Mouse (Mus musculus) embryonic facial prominence, embryonic 13.5 days (tissue): ENCODE measurements around the gene Mmp14. TPM values are rescaled to one million over a fixed set of nuclear protein-coding genes. Genes with fewer than 3 reads are reported as not detected.

Source experiments
- ATAC-seq: fragments of 200-750 bp; cut with Nextera tagmentation; 2 replicates; pipeline ENCODE4 v1.8.0; 2017; ENCODE audit warnings: low read depth; ENCODE audit not compliant: insufficient number of reproducible peaks, insufficient read depth, low FRiP score, low TSS enrichment
- H3K27ac ChIP-seq: fragments of 300-500 bp; sonication (generic); 2 replicates; pipeline ENCODE4 v1.5.1; 2015; ENCODE audit warnings: moderate library complexity, mild to moderate bottlenecking, inconsistent platforms
- H3K27me3 ChIP-seq: fragments of 300-500 bp; sonication (generic); 2 replicates; pipeline ENCODE4 v1.6.1; 2015; ENCODE audit warnings: mild to moderate bottlenecking, inconsistent platforms
- H3K36me3 ChIP-seq: fragments of 300-500 bp; sonication (generic); 2 replicates; pipeline ENCODE4 v1.6.1; 2015; ENCODE audit warnings: mild to moderate bottlenecking, inconsistent platforms
- H3K4me1 ChIP-seq: fragments of 300-500 bp; sonication (generic); 2 replicates; pipeline ENCODE4 v1.6.1; 2015; ENCODE audit warnings: inconsistent platforms
- H3K4me2 ChIP-seq: fragments of 300-500 bp; sonication (generic); 2 replicates; pipeline ENCODE4 v1.6.1; 2015; ENCODE audit warnings: moderate library complexity, mild to moderate bottlenecking, inconsistent platforms
- H3K4me3 ChIP-seq: fragments of 300-500 bp; sonication (generic); 2 replicates; pipeline ENCODE4 v1.5.1; 2015; ENCODE audit warnings: mild to moderate bottlenecking, inconsistent platforms
- H3K9ac ChIP-seq: fragments of 300-500 bp; sonication (generic); 2 replicates; pipeline ENCODE4 v1.6.1; 2015; ENCODE audit warnings: mild to moderate bottlenecking, inconsistent platforms
- H3K9me3 ChIP-seq: fragments of 300-500 bp; sonication (generic); 2 replicates; pipeline ENCODE4 v1.6.1; 2016; ENCODE audit warnings: inconsistent platforms
- WGBS: fragments of 180-500 bp; shearing (Covaris S2); methylation state at CpG from one replicate; pipeline ENCODE4 v1.1.7; 2015; ENCODE audit warnings: mixed read lengths; 5-methylcytosine and 5-hydroxymethylcytosine counted together
- polyA plus RNA-seq: library from polyadenylated mRNA; unstranded; fragments of >200 nt; fragmentation: Nextera tagmentation; extraction: Ambion mirVana; gene quantifications from 2 replicates; pipeline ENCODE4 v1.2.1, GENCODE M21; 2015

Mmp14 gene
- polyA plus RNA-seq, 1 experiment from 2014 or later, result 202 TPM

GRCm38 (mm10) chr14:54463959-54464292, 32.5 kb downstream of the Mmp14 start, which contains the start of gene Lrp10:
Gene Lrp10 (plus strand): TSS chr14:54464137.
- Histone ChIP-seq H3K27ac (peak within 1 kb of the TSS; percentile 55), H3K4me3 (peak within 1 kb of the TSS; percentile 87), H3K4me1 (peaks cover 15% of the 10 kb centered on the region), H3K27me3 (no peaks in the 10 kb centered on the region), H3K9ac (peak within 1 kb of the TSS; percentile 84), H3K9me3 (no peaks in the 10 kb centered on the region), H3K4me2 (peak within 1 kb of the TSS; percentile 87), H3K36me3 (peaks cover 22% of the 10 kb centered on the region)
- ATAC-seq, result peak; percentile 84
- WGBS, result under 1% methylated on average over 35 of the region's 35 CpGs

DNA sequence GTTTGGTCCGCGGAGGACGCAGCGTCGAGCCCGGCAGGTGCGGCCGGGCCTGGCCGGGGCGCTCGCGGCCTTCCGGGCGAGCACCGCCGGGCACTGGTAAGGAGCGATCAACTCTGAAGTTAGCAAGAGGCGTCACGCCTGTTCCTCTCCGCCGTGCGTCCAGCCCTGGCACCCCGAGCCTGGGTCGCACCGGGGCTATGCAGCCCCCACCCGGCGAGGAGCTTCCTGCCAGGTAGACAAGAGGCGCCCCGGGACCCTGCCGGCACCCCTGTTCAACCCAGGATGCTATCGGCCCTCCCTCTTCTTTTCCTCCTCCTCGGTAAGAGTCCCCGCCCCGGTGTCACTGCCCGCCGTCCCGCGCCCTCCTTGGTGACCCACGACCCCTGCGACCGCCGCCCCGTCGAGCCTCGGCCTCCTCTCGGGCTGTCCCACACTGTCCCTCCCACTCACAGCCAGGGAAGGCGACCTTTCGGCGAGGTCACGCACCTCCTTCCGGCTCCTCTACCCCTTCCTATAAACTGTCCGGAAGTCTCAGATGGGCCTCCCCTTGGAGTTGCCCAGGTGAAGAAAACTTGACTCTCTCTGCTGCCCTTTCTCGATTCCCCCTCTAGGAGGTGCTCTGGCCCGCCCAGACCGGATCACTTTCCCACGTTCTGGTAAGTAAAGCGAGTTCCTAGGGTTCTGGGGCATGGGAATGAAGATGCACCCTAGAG, 33.0 kb downstream of the Mmp14 start:
- Histone ChIP-seq H3K9me3 (no peaks in the 10 kb centered on the region), H3K4me3 (peak overlapping the region; percentile 87), H3K9ac (peak overlapping the region; percentile 84), H3K27me3 (no peaks in the 10 kb centered on the region), H3K36me3 (peaks cover 27% of the 10 kb centered on the region), H3K4me1 (peaks cover 15% of the 10 kb centered on the region), H3K27ac (peak overlapping the region; percentile 55), H3K4me2 (peak overlapping the region; percentile 87)
- 1% methylated on average over 57 of the region's 57 CpGs for WGBS
- ATAC-seq, result peak; percentile 56

- Histone ChIP-seq H3K4me2 (no peak overlapping the region), H3K27ac (no peak overlapping the region), H3K9me3 (no peaks in the 10 kb centered on the region), H3K4me3 (no peak overlapping the region), H3K9ac (no peak overlapping the region), H3K4me1 (peaks cover 13% of the 10 kb centered on the region), H3K36me3 (peaks cover 44% of the 10 kb centered on the region), H3K27me3 (no peaks in the 10 kb centered on the region)
- no peak for ATAC-seq
- WGBS, result 87% methylated on average over 2 of the region's 2 CpGs
These were observed 40.1 kb downstream of the Mmp14 start for GRCm38 (mm10) chr14:54471467-54471866.

DNA sequence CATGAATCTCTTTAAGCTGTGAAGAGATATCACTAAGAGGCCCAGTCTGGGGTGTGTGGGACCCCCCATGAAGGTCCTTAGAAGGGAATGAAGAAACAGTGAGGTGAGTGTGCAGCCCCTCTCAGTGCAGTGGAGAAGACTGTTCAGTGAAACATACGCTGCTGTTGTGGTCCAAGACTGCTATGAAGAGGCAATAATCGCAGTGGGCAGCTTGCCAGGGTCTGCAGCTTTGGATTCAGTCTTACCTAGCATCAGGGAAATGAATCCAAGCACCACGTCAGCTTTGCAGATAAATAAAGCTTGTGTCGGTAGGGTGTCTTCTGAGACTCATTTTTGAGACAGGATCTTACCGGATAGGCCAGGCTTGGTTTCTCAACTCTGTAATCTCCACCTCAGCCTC, 41.3 kb downstream of the Mmp14 start:
- no peak overlapping the region for H3K4me2 ChIP-seq
- H3K4me1 ChIP-seq, result peaks cover 19% of the 10 kb centered on the region
- H3K27ac ChIP-seq, result peak overlapping the region; percentile 16; the same call in 1 of the 2 replicates
- peaks cover 9% of the 10 kb centered on the region for H3K27me3 ChIP-seq
- H3K9ac ChIP-seq, result no peak overlapping the region
- 67% methylated on average over 5 of the region's 5 CpGs for WGBS
- no peak overlapping the region for H3K4me3 ChIP-seq
- no peak for ATAC-seq
- peaks cover 35% of the 10 kb centered on the region for H3K36me3 ChIP-seq
- no peaks in the 10 kb centered on the region for H3K9me3 ChIP-seq

DNA sequence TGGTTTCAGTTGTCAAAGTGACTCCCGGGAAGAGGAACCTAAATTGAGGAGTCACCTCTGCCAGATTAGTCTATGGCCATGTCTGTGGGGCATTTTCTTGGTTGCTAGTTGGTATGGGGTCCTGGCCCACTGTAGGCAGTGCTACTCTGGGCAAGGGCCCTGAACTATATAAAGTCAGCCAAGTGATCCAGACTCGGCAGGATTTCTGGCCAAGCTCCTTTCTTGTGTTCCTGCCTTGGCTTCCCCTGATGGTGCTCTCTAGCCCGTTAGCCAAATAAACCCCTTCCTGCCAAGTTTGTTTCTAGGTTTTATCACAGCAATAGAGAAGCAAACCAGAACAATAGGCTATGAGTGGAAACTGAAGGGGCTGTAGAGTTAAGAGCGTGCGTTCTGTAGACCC, 43.3 kb downstream of the Mmp14 start:
- H3K27me3 ChIP-seq, result peaks cover 30% of the 10 kb centered on the region
- no peak for ATAC-seq
- no peak overlapping the region for H3K27ac ChIP-seq
- no peaks in the 10 kb centered on the region for H3K9me3 ChIP-seq
- H3K4me1 ChIP-seq, result peaks cover 27% of the 10 kb centered on the region
- peaks cover 15% of the 10 kb centered on the region for H3K36me3 ChIP-seq
- 84% methylated on average over 5 of the region's 5 CpGs for WGBS
- no peak overlapping the region for H3K4me3 ChIP-seq
- no peak overlapping the region for H3K9ac ChIP-seq
- H3K4me2 ChIP-seq, result no peak overlapping the region

GRCm38 (mm10) chr14:54475941-54476844, 44.8 kb downstream of the Mmp14 start, which contains the start of gene Rem2:
Gene Rem2 (plus strand): TSS chr14:54476100.
- no peak within 1 kb of the TSS for H3K27ac ChIP-seq
- peaks cover 43% of the 10 kb centered on the region for H3K27me3 ChIP-seq
- WGBS, result under 1% methylated on average over 23 of the region's 23 CpGs
- H3K36me3 ChIP-seq, result peaks cover 6% of the 10 kb centered on the region
- peaks cover 27% of the 10 kb centered on the region for H3K4me1 ChIP-seq
- no peaks in the 10 kb centered on the region for H3K9me3 ChIP-seq
- H3K4me3 ChIP-seq, result peak within 1 kb of the TSS; percentile 52
- ATAC-seq, result peak; percentile 53
- H3K9ac ChIP-seq, result peak within 1 kb of the TSS; percentile 75
- H3K4me2 ChIP-seq, result peak within 1 kb of the TSS; percentile 93

DNA sequence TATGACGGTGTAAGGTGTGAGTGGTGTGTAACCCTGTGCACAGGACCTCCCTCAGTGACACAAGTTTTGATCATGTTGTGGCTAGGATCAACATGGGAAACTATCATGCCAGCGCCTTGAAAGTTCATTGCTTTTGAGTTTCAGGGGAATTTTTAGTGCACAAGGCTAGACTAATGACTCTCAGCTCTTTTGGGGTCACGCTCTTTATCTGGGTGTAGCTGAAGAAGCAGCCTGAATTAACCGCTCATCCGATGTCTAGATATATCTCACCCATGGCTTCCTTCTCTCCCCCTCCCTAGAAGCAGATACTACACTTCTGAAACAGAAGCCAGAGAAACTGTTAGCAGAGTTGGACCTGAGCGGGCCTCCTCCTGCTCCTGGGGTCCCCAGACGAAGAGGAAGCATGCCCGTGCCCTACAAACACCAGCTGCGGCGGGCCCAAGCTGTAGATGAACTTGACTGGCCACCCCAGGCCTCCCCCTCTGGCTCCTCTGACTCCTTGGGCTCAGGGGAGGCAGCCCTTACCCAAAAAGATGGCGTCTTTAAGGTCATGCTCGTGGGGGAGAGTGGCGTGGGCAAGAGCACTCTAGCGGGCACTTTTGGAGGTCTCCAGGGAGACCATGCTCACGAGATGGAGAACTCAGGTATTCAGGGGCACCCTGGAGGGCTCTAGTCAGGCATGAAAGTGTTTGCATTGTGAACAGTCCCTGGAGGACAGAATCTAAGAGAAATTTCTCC, 45.9 kb downstream of the Mmp14 start:
- WGBS, result 71% methylated on average over 15 of the region's 15 CpGs
- no peaks in the 10 kb centered on the region for H3K36me3 ChIP-seq
- no peak overlapping the region for H3K9ac ChIP-seq
- peaks cover 27% of the 10 kb centered on the region for H3K4me1 ChIP-seq
- H3K4me3 ChIP-seq, result no peak overlapping the region
- ATAC-seq, result no peak
- H3K27ac ChIP-seq, result no peak overlapping the region
- peak overlapping the region; percentile 93; the same call in 1 of the 2 replicates for H3K4me2 ChIP-seq
- H3K9me3 ChIP-seq, result no peaks in the 10 kb centered on the region
- peaks cover 45% of the 10 kb centered on the region for H3K27me3 ChIP-seq

DNA sequence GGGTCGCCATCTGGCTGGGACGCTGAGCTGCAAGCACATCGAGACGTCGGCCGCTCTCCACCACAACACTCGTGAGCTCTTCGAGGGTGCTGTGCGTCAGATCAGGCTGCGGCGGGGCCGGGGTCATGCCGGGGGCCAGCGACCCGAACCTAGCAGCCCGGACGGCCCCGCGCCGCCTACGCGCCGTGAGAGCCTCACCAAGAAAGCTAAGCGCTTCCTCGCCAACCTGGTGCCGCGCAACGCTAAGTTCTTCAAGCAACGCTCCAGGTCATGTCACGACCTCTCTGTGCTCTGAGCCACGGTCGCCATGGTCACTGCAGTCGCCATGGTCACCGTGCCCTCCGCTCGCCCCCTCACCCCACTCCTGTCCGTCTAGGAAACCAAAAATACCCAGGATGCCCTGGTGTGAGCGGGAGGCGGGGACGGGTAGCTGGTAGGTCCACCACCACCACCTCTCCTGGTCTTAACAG, 48.1 kb downstream of the Mmp14 start:
- Histone ChIP-seq H3K36me3 (no peaks in the 10 kb centered on the region), H3K4me2 (peak overlapping the region; percentile 68), H3K27ac (no peak overlapping the region), H3K4me1 (peaks cover 27% of the 10 kb centered on the region), H3K9me3 (no peaks in the 10 kb centered on the region), H3K9ac (peak overlapping the region; percentile 65), H3K27me3 (peaks cover 45% of the 10 kb centered on the region), H3K4me3 (peak overlapping the region; percentile 44)
- ATAC-seq, result no peak
- 1% methylated on average over 40 of the region's 40 CpGs for WGBS

- Histone ChIP-seq H3K9ac (no peak overlapping the region), H3K4me2 (no peak overlapping the region), H3K4me1 (peaks cover 21% of the 10 kb centered on the region), H3K36me3 (no peaks in the 10 kb centered on the region), H3K4me3 (no peak overlapping the region), H3K27me3 (peaks cover 45% of the 10 kb centered on the region), H3K9me3 (no peaks in the 10 kb centered on the region), H3K27ac (no peak overlapping the region)
- ATAC-seq, result no peak
- WGBS, result 67% methylated on average over 6 of the region's 6 CpGs
These were observed 49.3 kb downstream of the Mmp14 start for GRCm38 (mm10) chr14:54480673-54481072.

DNA sequence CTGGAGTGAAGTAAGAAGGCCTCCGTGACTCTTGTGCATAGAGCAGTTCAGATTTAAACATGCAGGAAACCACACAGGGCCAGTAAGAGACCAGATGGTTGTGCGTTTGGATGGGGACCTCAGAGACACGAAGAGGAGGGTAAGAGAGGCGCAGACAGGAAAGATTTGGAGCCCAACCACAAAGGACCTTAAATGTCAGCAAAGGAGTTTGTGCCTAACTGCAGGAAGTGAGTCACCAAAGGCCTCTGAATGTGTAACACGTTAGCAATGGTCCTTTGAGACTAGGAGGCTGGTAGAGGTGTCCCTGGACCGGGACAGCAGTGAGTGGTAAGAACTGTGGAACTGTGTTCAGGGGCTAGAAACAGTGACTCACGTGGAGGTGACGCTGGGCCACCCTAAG, 50.0 kb downstream of the Mmp14 start:
- ATAC-seq, result no peak
- peaks cover 45% of the 10 kb centered on the region for H3K27me3 ChIP-seq
- WGBS, result 72% methylated on average over 8 of the region's 8 CpGs
- no peak overlapping the region for H3K27ac ChIP-seq
- H3K4me3 ChIP-seq, result no peak overlapping the region
- no peak overlapping the region for H3K9ac ChIP-seq
- H3K4me1 ChIP-seq, result peaks cover 15% of the 10 kb centered on the region
- no peaks in the 10 kb centered on the region for H3K9me3 ChIP-seq
- no peak overlapping the region for H3K4me2 ChIP-seq
- no peaks in the 10 kb centered on the region for H3K36me3 ChIP-seq

DNA sequence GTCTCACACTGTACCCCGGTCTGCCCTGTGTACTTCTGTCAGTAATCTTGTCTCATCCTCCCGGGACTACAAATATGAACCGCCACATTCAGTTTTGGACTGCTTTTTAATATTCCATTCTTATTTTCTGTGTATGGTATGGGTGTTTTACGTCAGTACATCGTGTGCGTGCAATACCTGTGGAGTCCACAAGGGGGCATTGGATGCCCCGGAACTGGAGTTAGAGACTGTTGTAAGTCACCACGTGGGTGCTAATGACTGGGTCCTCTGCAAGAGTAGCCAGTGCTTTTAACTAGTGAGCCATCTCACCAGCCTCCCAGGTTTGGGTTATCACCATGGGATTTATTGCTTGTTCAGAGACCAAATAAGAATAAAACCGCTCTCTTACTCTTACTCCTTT, 51.1 kb downstream of the Mmp14 start:
- Histone ChIP-seq H3K4me3 (no peak overlapping the region), H3K4me2 (no peak overlapping the region), H3K9me3 (no peaks in the 10 kb centered on the region), H3K4me1 (peaks cover 8% of the 10 kb centered on the region), H3K36me3 (no peaks in the 10 kb centered on the region), H3K27me3 (peaks cover 37% of the 10 kb centered on the region), H3K27ac (no peak overlapping the region), H3K9ac (no peak overlapping the region)
- 36% methylated on average over 9 of the region's 9 CpGs for WGBS
- no peak for ATAC-seq
